17 mouse cellular contexts compared by ENCODE assay signal in the genomic region with DNA sequence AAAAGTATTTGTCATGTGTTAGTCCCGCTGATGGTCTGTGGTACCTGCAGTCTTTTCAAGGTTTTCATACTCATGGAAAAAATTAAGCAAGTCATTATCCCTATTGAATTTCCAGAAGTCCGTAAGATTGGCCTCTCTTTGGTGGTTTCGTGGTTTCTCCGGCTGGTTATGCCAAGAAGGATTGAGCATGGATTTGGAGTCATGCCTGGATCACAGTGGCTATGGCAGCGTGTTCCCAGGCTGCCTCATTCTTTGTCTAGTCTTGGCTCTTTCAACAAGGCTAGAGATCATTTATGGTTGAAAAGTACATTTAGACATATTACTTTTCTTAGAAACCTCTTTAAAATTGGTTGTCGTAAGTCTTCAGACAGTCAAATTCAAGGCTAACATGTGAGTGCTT.
A peak's percentile ranks its signal among the peaks of the same experiment; 100 is the strongest.
DNase-seq lines count a peak whose midpoint lies in the region; ATAC-seq lines count a peak whose summit lies in the region.
"Had no signal": no experiment of that assay in that cellular context is flagged by ENCODE, and none has a peak within 500 bp of the region (broad histone marks: within the 10 kb centered on the region; RNA-seq: fewer than 3 reads in every experiment).

No protein-coding gene starts in this region.

- no peak overlapping the region for H3K27ac ChIP-seq in forebrain, embryonic 14.5 days (ENCODE audit: low read depth, low read length)
- no peak overlapping the region for H3K27ac ChIP-seq in forebrain, embryonic 10.5 days
- no peak overlapping the region for H3K27ac ChIP-seq in embryonic facial prominence, embryonic 14.5 days (replicated peaks; ENCODE audit: low read depth, low read length)
- no peak overlapping the region for H3K27ac ChIP-seq in heart, embryonic 11.5 days (ENCODE audit: low read depth, low read length)
- H3K27ac ChIP-seq: forebrain, embryonic 12.5 days; hindbrain, embryonic 14.5 days; limb, embryonic 15.5 days; neural tube, embryonic 15.5 days had no signal

- peak; percentile 30 for DNase-seq in forebrain, embryonic 14.5 days (ENCODE audit: low spot score)
- no peak for DNase-seq in forebrain, embryonic 10.5 days (ENCODE audit: extremely low spot score, low spot score)
- DNase-seq in 3T3-L1 (ENCODE audit: low read depth, low spot score) = peak; percentile 69
- peak; percentile 41 to 50 for DNase-seq in cerebellum, adult 18-20 months
- DNase-seq in embryonic facial prominence, embryonic 14.5 days (ENCODE audit: low spot score) = peak; percentile 79
- no peak for DNase-seq in thymus, postnatal 25 days
- DNase-seq: adrenal gland, adult 8-10 months; heart, postnatal 14 days; kidney, adult 11 months; liver, postnatal 0 days; retina, postnatal 1 day; thymus, postnatal 14 days had no signal

- H3K9me3 ChIP-seq in forebrain, embryonic 14.5 days (replicated peaks; ENCODE audit: control insufficient read depth, low read length) = no peaks in the 10 kb centered on the region
- H3K9me3 ChIP-seq in forebrain, embryonic 10.5 days = no peaks in the 10 kb centered on the region
- H3K9me3 ChIP-seq in embryonic facial prominence, embryonic 14.5 days (ENCODE audit: control insufficient read depth, low read length) = no peaks in the 10 kb centered on the region
- no peaks in the 10 kb centered on the region for H3K9me3 ChIP-seq in heart, embryonic 11.5 days (replicated peaks; ENCODE audit: control insufficient read depth, low read length)
- H3K9me3 ChIP-seq: forebrain, embryonic 12.5 days; limb, embryonic 15.5 days; neural tube, embryonic 15.5 days had no signal

- peaks cover 3% of the 10 kb centered on the region; the same call in 1 of the 2 replicates for H3K4me1 ChIP-seq in forebrain, embryonic 14.5 days (ENCODE audit: control insufficient read depth, insufficient read depth, low read length)
- H3K4me1 ChIP-seq in forebrain, embryonic 10.5 days = no peaks in the 10 kb centered on the region
- H3K4me1 ChIP-seq in embryonic facial prominence, embryonic 14.5 days (ENCODE audit: control insufficient read depth, insufficient read depth, low read length) = peaks cover 44% of the 10 kb centered on the region
- H3K4me1 ChIP-seq in heart, embryonic 11.5 days (ENCODE audit: control insufficient read depth, insufficient read depth, low read length) = no peaks in the 10 kb centered on the region
- H3K4me1 ChIP-seq: forebrain, embryonic 12.5 days had no signal

- no peaks in the 10 kb centered on the region for H3K27me3 ChIP-seq in forebrain, embryonic 14.5 days (replicated peaks; ENCODE audit: control insufficient read depth, insufficient read depth, low read length)
- H3K27me3 ChIP-seq in forebrain, embryonic 10.5 days (ENCODE audit: poor library complexity, severe bottlenecking) = no peaks in the 10 kb centered on the region
- no peaks in the 10 kb centered on the region for H3K27me3 ChIP-seq in embryonic facial prominence, embryonic 14.5 days (replicated peaks; ENCODE audit: control insufficient read depth, insufficient read depth, low read length)
- no peaks in the 10 kb centered on the region for H3K27me3 ChIP-seq in heart, embryonic 11.5 days (ENCODE audit: control insufficient read depth, insufficient read depth, low read length)
- H3K27me3 ChIP-seq: forebrain, embryonic 12.5 days; limb, embryonic 15.5 days; neural tube, embryonic 15.5 days had no signal

- peaks cover 11% of the 10 kb centered on the region for H3K36me3 ChIP-seq in forebrain, embryonic 14.5 days (ENCODE audit: control insufficient read depth, insufficient read depth, low read length)
- peaks cover 30% of the 10 kb centered on the region for H3K36me3 ChIP-seq in forebrain, embryonic 10.5 days (replicated peaks)
- H3K36me3 ChIP-seq in embryonic facial prominence, embryonic 14.5 days (ENCODE audit: control insufficient read depth, insufficient read depth, low read length) = peaks cover 13% of the 10 kb centered on the region; the same call in 1 of the 2 replicates
- no peaks in the 10 kb centered on the region for H3K36me3 ChIP-seq in heart, embryonic 11.5 days (ENCODE audit: control insufficient read depth, insufficient read depth, low read length)

- H3K9ac ChIP-seq in forebrain, embryonic 14.5 days (ENCODE audit: low read length) = no peak overlapping the region
- no peak overlapping the region for H3K9ac ChIP-seq in embryonic facial prominence, embryonic 14.5 days (ENCODE audit: low read depth, low read length)
- H3K9ac ChIP-seq in heart, embryonic 11.5 days (ENCODE audit: low read depth, low read length) = no peak overlapping the region
- H3K9ac ChIP-seq: forebrain, embryonic 12.5 days; hindbrain, embryonic 14.5 days; limb, embryonic 15.5 days; liver, postnatal 0 days; neural tube, embryonic 15.5 days had no signal

- ATAC-seq in forebrain, embryonic 14.5 days = no peak
- no peak for ATAC-seq in embryonic facial prominence, embryonic 14.5 days (ENCODE audit: low read depth)
- ATAC-seq in heart, embryonic 11.5 days (replicated peaks; ENCODE audit: insufficient number of reproducible peaks, low FRiP score, low TSS enrichment) = no peak
- ATAC-seq: liver, postnatal 0 days had no signal

- no peak overlapping the region for H3K4me2 ChIP-seq in forebrain, embryonic 14.5 days (ENCODE audit: low read length)
- no peak overlapping the region for H3K4me2 ChIP-seq in embryonic facial prominence, embryonic 14.5 days (ENCODE audit: low read depth, low read length)
- no peak overlapping the region for H3K4me2 ChIP-seq in heart, embryonic 11.5 days
- H3K4me2 ChIP-seq: forebrain, embryonic 12.5 days; hindbrain, embryonic 14.5 days; limb, embryonic 15.5 days; neural tube, embryonic 15.5 days had no signal

- WGBS in forebrain, embryonic 14.5 days = 88% methylated on average over 6 of the region's 6 CpGs
- 92% methylated on average over 6 of the region's 6 CpGs for WGBS in forebrain, embryonic 10.5 days
- 55% methylated on average over 6 of the region's 6 CpGs for WGBS in embryonic facial prominence, embryonic 14.5 days
- 88% methylated on average over 6 of the region's 6 CpGs for WGBS in heart, embryonic 11.5 days (ENCODE audit: insufficient replicate concordance)

- no peak overlapping the region for H3K4me3 ChIP-seq in forebrain, embryonic 14.5 days (ENCODE audit: low read depth, low read length)
- no peak overlapping the region for H3K4me3 ChIP-seq in forebrain, embryonic 10.5 days
- no peak overlapping the region for H3K4me3 ChIP-seq in embryonic facial prominence, embryonic 14.5 days (ENCODE audit: low read depth, low read length)
- no peak overlapping the region for H3K4me3 ChIP-seq in heart, embryonic 11.5 days (ENCODE audit: low read depth, low read length)
- H3K4me3 ChIP-seq: forebrain, embryonic 12.5 days; limb, embryonic 15.5 days; neural tube, embryonic 15.5 days had no signal

Comparison
In these comparisons a context has a peak if more than half of its experiments do, and no peak if none do; other contexts are left out.
1. DNase-seq: peak in forebrain, embryonic 14.5 days (single experiment), 3T3-L1 (single experiment), cerebellum, adult 18-20 months (2 of 2) and embryonic facial prominence, embryonic 14.5 days (single experiment); none in forebrain, embryonic 10.5 days (single experiment) and thymus, postnatal 25 days (single experiment).